Mouse (Mus musculus) midbrain, embryonic 11.5 days (tissue): ENCODE data around the gene F8. TPM values are rescaled to one million over a fixed set of nuclear protein-coding genes. Genes with fewer than 3 reads are reported as not detected.
A peak's percentile ranks its signal among the peaks of the same experiment; 100 is the strongest.
"Not testable (repeated sequence)": the region's sequence is repeated elsewhere in the genome, so short reads cannot be mapped to it uniquely, and the experiment has no call there.

Experiments used
- ATAC-seq: fragments of 200-750 bp; cut with Nextera tagmentation; 2 replicates; pipeline ENCODE4 v1.8.0; 2017; ENCODE audit warnings: moderate TSS enrichment, moderate library complexity; ENCODE audit not compliant: low FRiP score
- DNase-seq: peaks from one replicate; pipeline ENCODE4 v3.0.0; 2015; ENCODE audit warnings: low spot score; ENCODE audit errors: missing footprints
- H3K27ac ChIP-seq: fragments of 300-500 bp; sonication (generic); 2 replicates; pipeline ENCODE4 v1.5.1; 2014; ENCODE audit warnings: low read depth, low read length
- H3K27me3 ChIP-seq: fragments of 300-500 bp; sonication (generic); 2 replicates; pipeline ENCODE4 v1.6.1; 2014; ENCODE audit warnings: mild to moderate bottlenecking, low read length, moderate library complexity, mixed read lengths; ENCODE audit not compliant: control insufficient read depth, insufficient read depth
- H3K36me3 ChIP-seq: fragments of 300-500 bp; sonication (generic); 2 replicates; pipeline ENCODE4 v1.6.1; 2014; ENCODE audit warnings: mild to moderate bottlenecking, low read length, moderate library complexity, mixed read lengths; ENCODE audit not compliant: control insufficient read depth, insufficient read depth
- H3K4me1 ChIP-seq: fragments of 300-500 bp; sonication (generic); 2 replicates; pipeline ENCODE4 v1.6.1; 2014; ENCODE audit warnings: low read length; ENCODE audit not compliant: control insufficient read depth, insufficient read depth
- H3K4me2 ChIP-seq: fragments of 300-500 bp; sonication (generic); 2 replicates; pipeline ENCODE4 v1.6.1; 2014; ENCODE audit warnings: mild to moderate bottlenecking, moderate library complexity
- H3K4me3 ChIP-seq: fragments of 300-500 bp; sonication (generic); 2 replicates; pipeline ENCODE4 v1.5.1; 2014; ENCODE audit warnings: low read depth, low read length
- H3K9ac ChIP-seq: fragments of 300-500 bp; sonication (generic); 2 replicates; pipeline ENCODE4 v1.6.1; 2014; ENCODE audit warnings: low read length
- H3K9me3 ChIP-seq: fragments of 300-500 bp; sonication (generic); 2 replicates; pipeline ENCODE4 v1.6.1; 2016; ENCODE audit warnings: low read length; ENCODE audit not compliant: control insufficient read depth
- WGBS: fragments of 180-500 bp; shearing (Covaris S2); extraction: QIAGEN DNeasy Blood & Tissue Kit; methylation state at CpG from one replicate; pipeline ENCODE4 v1.1.7; 2014; 5-methylcytosine and 5-hydroxymethylcytosine counted together
- polyA plus RNA-seq: library from polyadenylated mRNA; unstranded; fragments of >200 nt; fragmentation: Nextera tagmentation; extraction: Ambion mirVana; gene quantifications from 2 replicates; pipeline ENCODE4 v1.2.1, GENCODE M21; 2014

F8 gene
- polyA plus RNA-seq, 1 experiment from 2014 or later = 1.4 TPM

- Histone ChIP-seq H3K36me3 (no peaks in the 10 kb centered on the region), H3K9me3 (no peaks in the 10 kb centered on the region), H3K9ac (no peak overlapping the region), H3K4me1 (no peaks in the 10 kb centered on the region), H3K27me3 (no peaks in the 10 kb centered on the region), H3K4me2 (no peak overlapping the region), H3K4me3 (no peak overlapping the region), H3K27ac (no peak overlapping the region)
- ATAC-seq (no peak), DNase-seq (no peak)
- WGBS = 80% methylated on average over 2 of the region's 2 CpGs
These were observed 232.1 kb downstream of the F8 start for GRCm38 (mm10) chrX:75150304-75150703.

- whole genome bisulfite sequencing = 83% methylated on average over 4 of the region's 4 CpGs
- DNase-seq (no peak), ATAC-seq (no peak)
- no peak overlapping the region for H3K27ac ChIP-seq
- H3K9me3 ChIP-seq = no peaks in the 10 kb centered on the region
- H3K9ac ChIP-seq = no peak overlapping the region
- H3K4me3 ChIP-seq = no peak overlapping the region
- H3K4me1 ChIP-seq = no peaks in the 10 kb centered on the region
- H3K27me3 ChIP-seq = no peaks in the 10 kb centered on the region
- H3K4me2 ChIP-seq = no peak overlapping the region
- no peaks in the 10 kb centered on the region for H3K36me3 ChIP-seq
These were observed 234.0 kb downstream of the F8 start for GRCm38 (mm10) chrX:75148414-75148813.

DNA sequence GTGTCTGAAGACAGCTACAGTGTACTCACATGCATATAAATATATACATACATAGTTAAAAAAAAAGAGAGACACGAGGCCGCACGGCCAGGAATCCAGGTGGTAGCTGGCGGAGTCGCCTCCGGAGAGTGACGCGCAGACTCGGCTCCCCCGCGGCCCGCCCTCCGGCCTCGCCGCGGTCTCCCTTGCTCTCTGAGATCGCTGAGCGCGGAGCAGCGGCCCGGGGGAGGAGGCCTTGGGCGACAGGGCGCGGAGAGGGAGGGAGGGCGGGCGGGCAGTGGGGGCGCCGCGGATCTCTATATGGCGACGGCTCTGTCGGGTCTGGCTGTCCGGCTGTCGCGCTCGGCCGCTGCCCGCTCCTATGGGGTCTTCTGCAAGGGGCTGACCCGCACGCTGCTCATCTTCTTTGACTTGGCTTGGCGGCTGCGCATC is 239.3 kb downstream of the F8 start:
- 0 out of 2 replicates have a peak overlapping the region, but pooled peaks have one; percentile 40 for H3K9ac ChIP-seq
- H3K27me3 ChIP-seq, H3K36me3 ChIP-seq, H3K4me1 ChIP-seq, H3K9me3 ChIP-seq, DNase-seq, H3K27ac ChIP-seq: not testable (repeated sequence)
- peak overlapping the region; percentile 42 for H3K4me2 ChIP-seq
- 12% methylated on average over 8 of the region's 42 CpGs for WGBS
- peak overlapping the region; percentile 29 for H3K4me3 ChIP-seq
- peak; percentile 71 for ATAC-seq

DNA sequence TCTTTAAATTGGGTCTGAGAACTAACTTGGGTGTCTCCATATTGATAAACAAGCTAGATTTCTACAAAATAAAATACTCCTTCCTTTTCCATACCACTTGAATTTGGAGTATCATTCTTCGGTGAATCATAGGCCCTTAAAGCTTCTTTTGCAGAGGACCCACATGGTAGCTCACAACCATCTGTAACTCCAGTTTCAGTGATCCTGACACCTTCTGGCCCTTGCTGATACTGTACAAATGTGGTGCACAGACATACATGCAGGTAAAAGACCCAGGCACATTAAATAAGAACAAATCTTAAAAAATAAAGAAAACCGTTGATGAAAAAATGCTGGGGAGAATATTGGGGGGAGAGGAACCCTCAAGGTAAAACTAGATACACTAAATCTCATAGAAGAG is 244.2 kb downstream of the F8 start:
- no peak for DNase-seq
- Histone ChIP-seq H3K4me3 (no peak overlapping the region), H3K9me3 (no peaks in the 10 kb centered on the region), H3K4me2 (no peak overlapping the region), H3K4me1 (no peaks in the 10 kb centered on the region), H3K27ac (no peak overlapping the region), H3K36me3 (no peaks in the 10 kb centered on the region), H3K27me3 (no peaks in the 10 kb centered on the region), H3K9ac (no peak overlapping the region)
- ATAC-seq = no peak
- WGBS = 93% methylated on average over 2 of the region's 2 CpGs

- H3K9ac ChIP-seq = no peak overlapping the region
- no peak for ATAC-seq
- no peak for DNase-seq
- WGBS = 91% methylated on average over 2 of the region's 2 CpGs
- no peaks in the 10 kb centered on the region for H3K9me3 ChIP-seq
- no peaks in the 10 kb centered on the region for H3K4me1 ChIP-seq
- no peak overlapping the region for H3K4me3 ChIP-seq
- no peak overlapping the region for H3K4me2 ChIP-seq
- H3K36me3 ChIP-seq = no peaks in the 10 kb centered on the region
- no peak overlapping the region for H3K27ac ChIP-seq
- no peaks in the 10 kb centered on the region for H3K27me3 ChIP-seq
These were observed 244.7 kb downstream of the F8 start for GRCm38 (mm10) chrX:75137729-75138128.

GRCm38 (mm10) chrX:75136938-75137337 is 245.5 kb downstream of the F8 start:
- Histone ChIP-seq H3K4me3 (no peak overlapping the region), H3K36me3 (no peaks in the 10 kb centered on the region), H3K4me2 (no peak overlapping the region), H3K9me3 (no peaks in the 10 kb centered on the region), H3K4me1 (no peaks in the 10 kb centered on the region), H3K27me3 (no peaks in the 10 kb centered on the region), H3K9ac (no peak overlapping the region), H3K27ac (no peak overlapping the region)
- DNase-seq (no peak), ATAC-seq (no peak)

GRCm38 (mm10) chrX:75130467-75131160 is 251.8 kb downstream of the F8 start, which contains the start of gene Mpp1:
Gene Mpp1 (minus strand): TSS chrX:75131016.
- peak within 1 kb of the TSS; percentile 59 for H3K9ac ChIP-seq
- no peaks in the 10 kb centered on the region for H3K36me3 ChIP-seq
- WGBS = 20% methylated on average over 31 of the region's 36 CpGs
- DNase-seq (peak; percentile 94), ATAC-seq (peak; percentile 100)
- no peak within 1 kb of the TSS for H3K27ac ChIP-seq
- no peaks in the 10 kb centered on the region for H3K27me3 ChIP-seq
- no peaks in the 10 kb centered on the region for H3K9me3 ChIP-seq
- peak within 1 kb of the TSS; percentile 42 for H3K4me2 ChIP-seq
- H3K4me3 ChIP-seq = peak within 1 kb of the TSS; percentile 42
- no peaks in the 10 kb centered on the region for H3K4me1 ChIP-seq

DNA sequence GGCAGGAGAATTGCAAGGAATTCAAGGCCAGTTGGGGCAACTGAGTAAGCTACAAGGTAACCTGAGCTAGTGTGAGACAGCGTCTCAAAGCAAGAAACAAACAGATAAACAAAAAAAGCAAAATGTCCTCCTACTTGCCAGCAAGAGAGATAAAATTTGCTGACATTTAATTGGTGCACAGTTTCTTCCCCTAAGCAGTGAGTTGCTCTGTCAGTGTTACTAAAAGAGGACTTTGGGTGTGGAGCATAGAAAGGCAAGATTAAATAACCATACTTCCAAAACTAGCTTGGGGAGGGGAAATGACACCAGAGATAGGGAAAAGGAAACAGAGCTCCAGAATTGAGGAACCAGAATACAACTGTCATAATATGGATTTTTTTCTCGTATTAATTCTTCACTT is 252.9 kb downstream of the F8 start:
- no peak overlapping the region for H3K27ac ChIP-seq
- H3K4me1 ChIP-seq = no peaks in the 10 kb centered on the region
- no peak overlapping the region for H3K4me3 ChIP-seq
- DNase-seq = no peak
- no peaks in the 10 kb centered on the region for H3K36me3 ChIP-seq
- H3K9me3 ChIP-seq = no peaks in the 10 kb centered on the region
- WGBS = 66% methylated on average over 2 of the region's 2 CpGs
- no peak overlapping the region for H3K9ac ChIP-seq
- no peak overlapping the region for H3K4me2 ChIP-seq
- ATAC-seq = no peak
- no peaks in the 10 kb centered on the region for H3K27me3 ChIP-seq

- ATAC-seq (no peak), DNase-seq (no peak)
- Histone ChIP-seq H3K4me3 (no peak overlapping the region), H3K36me3 (no peaks in the 10 kb centered on the region), H3K4me1 (no peaks in the 10 kb centered on the region), H3K4me2 (no peak overlapping the region), H3K27ac (no peak overlapping the region), H3K9ac (no peak overlapping the region), H3K27me3 (no peaks in the 10 kb centered on the region), H3K9me3 (no peaks in the 10 kb centered on the region)
These were observed 254.0 kb downstream of the F8 start for GRCm38 (mm10) chrX:75128333-75128980.
